Mouse (Mus musculus): Measurements from ENCODE around the gene Abhd6.
"Not testable (repeated sequence)": the region's sequence is repeated elsewhere in the genome, so short reads cannot be mapped to it uniquely, and the experiment has no call there.

Gene Abhd6

DNA sequence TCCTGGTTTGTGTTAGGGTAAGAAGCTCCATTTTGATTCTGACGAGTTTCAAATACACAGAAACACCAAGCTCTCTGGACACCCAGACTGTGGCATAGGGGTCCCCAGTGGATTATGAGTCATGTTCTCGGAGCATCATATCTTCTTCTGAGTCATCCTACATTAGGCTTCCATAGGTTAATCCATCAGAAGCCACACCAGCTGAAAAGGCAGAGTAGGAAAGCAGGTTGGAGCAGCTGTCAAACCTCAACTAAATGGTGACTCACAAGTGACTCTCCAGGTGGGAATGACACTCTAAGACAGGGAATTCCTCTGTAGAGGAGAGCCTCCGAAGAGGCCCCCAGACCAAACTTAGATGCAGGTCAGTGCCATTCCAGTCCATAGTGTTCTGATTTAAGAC lies 3.7 kb upstream of the Abhd6 start:
- no peak for DNase-seq (ENCODE audit: low read depth, low spot score)

DNA sequence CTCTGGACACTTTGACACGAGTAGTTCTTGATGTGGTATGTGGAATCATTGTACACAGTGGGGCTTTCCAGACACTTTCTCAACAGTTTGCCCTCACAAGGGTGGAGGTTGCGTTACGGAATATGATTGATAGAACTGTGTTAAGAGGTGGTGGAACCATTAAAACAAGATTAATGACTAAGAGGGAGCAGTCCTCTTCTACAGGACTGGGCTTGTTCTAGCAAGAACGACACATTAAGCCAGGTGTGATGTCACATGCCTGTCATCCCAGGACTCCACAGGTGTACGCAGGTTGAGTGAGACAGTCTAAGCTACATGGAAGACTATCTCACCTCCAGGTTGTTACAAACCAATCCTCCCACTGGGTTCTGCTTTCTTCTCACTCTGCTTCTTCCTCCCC lies 3.3 kb upstream of the Abhd6 start:
- no peak for DNase-seq (ENCODE audit: low read depth, low spot score)

DNA sequence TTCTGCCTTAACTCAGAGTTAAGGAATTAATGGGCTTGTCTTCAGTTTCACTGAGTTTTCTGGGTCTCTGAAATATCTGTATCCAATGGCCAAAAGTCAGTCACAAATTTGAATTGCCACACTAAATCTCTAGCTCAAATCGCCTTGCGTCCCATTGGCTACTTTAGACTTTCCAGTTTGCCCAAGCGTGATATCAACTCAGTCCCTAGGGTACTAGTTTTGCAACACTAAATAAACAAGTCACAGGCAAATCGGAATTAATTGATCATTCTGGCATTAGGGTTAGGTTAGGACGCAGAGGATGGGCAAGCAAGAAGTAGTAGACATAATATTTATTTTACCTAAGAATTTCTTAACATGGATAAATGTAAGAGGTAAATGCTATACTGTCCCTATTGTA lies 2.5 kb upstream of the Abhd6 start:
- no peak for DNase-seq (ENCODE audit: low read depth, low spot score)

DNA sequence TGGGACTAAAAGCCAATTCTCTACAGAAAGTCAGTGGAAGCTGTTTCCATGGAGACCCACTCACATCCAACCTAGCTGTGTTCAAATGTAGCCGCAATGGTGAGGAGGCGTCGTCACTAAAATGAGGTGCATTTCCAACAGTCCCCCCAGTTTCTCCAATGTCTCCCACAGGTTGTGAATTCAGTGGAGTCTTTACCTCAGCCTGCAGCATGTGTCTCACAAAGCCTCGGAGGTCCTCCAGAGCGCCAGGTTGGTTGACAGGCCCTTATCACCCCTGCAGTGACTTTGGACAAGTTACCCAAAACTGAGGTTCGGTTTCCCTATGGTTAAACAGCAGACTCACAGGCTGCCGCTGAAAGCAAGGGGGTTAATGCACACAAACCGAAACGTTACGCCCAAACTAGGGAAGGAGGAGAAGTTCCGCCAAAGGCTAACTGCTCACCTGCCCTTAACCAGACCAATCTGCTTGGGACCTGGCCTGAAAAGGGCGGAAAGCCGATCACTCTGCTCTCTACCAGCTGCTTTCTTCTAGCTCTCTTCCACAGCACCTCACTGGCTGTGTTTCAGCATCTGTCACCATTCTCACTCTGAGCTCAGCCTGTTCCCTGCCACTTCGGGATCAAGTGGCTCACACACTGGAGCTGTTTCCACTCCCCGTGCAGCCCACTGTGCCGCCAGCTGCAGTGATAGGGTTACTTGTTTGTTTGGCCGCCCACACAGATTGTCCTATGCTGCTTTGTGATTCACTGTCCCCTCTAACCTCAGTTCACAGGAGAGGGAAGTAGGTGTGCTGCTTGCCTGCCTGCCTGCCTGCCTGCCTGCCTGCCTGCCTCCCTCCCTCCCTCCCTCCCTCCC lies 1.6 kb upstream of the Abhd6 start:
- no peak for DNase-seq (ENCODE audit: low read depth, low spot score)

DNA sequence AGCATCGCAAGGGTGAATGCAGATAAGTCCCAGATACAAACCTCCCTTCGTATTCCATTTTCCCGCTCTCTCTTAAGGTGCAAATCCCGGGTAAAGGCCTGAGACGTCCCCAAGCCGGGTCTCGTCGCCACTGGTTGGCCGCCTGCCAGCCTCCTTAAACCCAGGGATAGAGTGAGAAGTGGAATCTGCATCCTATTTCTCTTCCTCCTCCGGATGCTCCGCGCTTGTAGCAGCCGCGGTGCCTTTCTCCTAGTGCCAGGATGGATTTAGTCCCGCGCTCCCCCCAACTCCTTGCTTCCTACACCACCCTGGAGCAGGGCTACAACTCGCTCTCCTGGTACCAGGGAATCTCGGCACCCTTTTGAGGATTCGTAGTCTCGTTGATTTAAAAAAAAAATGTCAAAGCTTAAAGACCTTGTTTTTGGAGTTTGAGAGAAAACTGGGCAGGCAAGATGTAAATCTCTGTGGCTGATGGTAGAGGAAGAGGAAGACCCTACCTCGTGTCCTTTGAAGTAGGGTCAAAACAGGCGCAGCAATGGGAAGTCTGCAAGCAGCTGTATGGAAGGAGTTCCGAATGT lies 480 bp downstream of the Abhd6 start:
- DNase-seq (ENCODE audit: low read depth, low spot score) = no peak

DNA sequence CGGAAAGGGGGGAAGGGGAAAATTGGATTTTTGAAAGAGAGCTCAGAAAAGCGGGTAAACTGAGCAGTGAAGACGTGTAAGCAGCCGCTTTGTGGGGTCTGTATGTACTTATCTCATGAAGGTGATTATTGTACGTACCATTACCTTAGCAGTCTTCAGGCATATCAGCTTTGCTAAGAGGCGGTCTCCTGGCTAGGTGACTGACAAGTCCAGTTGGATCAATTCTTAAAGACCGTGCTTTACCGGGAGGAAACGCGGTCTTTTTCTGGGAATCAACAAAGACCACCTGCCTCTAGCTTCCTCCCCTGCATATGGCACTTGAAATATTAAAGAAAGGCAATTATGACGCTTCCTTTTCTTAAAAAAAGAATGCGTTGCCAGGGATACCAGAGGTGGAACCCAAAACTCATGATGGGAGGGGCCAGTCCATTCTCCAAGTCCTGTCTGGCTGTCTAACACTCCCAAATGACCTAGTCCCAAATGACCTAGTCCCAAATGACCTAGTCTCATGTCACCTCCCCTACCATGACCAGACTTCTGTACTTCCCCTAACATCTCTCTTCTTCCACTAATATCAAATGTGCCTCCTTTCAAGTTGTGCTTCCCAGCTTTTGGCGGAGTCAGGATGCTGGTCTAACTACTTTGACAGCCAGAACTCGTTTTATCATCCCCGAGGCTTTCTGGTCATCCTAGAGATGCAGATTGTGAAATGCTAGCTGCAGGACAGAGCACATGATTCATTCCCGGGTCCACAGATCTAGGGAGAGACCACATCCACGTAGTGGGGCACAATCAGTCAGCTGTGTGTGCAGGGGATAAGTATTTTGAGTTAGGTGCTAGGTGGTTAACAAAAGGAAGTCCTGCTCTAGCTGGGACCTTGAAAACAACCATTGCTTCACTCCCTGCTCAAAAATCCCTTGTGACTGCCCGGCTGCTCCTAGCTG lies 1.3 kb downstream of the Abhd6 start:
- no peak for DNase-seq (ENCODE audit: low read depth, low spot score)

DNA sequence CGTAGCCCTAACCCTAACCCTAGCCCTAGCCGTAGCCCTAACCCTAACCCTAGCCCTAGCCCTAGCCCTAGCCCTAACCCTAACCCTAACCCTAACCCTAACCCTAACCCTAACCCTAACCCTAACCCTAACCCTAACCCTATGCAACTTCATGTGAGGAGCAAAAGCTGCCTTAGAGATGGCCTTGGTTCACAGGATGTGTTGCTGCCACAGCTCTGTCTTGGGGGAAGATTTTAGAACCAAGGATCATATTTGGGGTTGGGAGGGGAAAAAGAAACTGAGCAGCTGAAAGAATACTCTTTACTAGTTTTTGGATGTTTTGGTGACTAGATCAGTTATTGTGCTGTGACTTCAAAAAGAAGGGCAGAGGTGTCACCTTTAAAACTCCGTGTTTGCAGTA lies 3.4 kb downstream of the Abhd6 start:
- not testable (repeated sequence) for DNase-seq (ENCODE audit: low read depth, low spot score)

DNA sequence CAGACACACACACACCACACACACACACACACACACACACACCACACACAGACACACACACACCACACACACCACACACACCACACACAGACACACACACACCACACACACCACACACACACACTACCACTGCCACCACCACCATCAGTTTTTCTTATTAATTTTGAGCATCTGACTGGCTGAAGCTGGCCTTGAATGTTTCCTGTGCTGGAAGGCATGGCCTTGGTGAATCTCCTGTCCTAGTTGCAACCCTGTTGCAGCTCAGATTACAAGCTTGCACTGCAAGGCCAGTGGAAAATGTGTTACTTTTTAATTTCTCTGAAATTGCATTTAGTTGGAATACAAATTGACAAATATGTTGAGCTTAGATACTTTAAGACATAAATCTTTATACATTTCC lies 4.4 kb downstream of the Abhd6 start:
- no peak for DNase-seq (ENCODE audit: low read depth, low spot score)

DNA sequence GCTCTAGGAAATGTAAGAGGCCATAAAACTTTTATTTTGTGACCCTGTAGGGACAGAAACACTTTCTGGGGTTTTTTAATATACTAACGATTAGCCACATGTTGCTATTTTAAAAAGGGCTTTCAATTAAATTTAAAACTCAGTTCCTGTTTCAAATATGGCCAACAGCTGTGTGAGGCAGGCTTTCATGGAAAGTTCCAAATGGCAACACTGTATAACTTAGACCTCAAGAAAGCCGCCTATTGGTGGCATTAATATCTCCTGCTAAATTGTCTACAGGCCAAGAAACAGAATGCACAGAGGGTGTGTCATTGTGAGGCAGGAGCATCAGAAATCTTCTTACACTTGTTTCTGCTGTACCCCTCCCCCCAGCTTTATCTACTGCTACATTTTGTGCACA lies 4.8 kb downstream of the Abhd6 start:
- no peak for DNase-seq (ENCODE audit: low read depth, low spot score)

DNA sequence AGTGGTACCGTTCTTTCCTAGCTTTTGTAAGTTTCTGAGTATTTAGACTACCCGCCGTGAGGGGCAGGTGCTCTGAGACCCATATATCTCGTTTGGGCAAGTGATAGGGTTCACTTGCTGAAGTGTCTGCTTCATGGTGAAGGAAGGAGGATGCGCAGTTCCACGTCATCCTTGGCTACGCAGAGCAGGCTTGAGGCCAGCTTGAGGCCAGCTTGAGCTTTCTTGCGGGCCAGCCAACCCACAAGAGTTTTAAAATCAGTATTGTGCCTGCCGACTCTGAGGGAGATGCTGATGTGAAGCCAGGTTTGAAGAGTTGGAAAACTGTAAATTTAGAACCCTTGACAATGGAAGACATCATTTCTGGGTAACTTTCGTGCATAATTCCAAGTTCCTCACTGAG lies 5.2 kb downstream of the Abhd6 start:
- no peak for DNase-seq (ENCODE audit: low read depth, low spot score)

DNA sequence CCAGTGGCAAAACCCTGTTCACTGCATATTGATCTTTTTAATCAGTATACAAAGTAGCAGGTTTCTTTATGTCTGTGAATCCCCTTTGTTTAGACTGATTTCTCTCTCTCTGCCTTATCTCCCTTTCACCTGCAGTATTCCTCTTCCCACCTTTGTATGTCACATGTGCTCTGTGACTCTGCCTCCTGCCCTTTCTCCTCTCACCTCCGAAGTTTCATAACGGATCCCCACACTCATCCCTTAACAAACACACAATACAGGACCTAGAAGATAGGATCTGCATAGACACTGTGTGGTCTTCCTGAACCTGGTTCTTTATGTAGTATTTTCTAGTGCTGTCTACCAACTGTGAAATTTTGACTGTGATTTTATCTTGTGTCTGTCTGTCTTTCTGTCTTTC lies 8.6 kb downstream of the Abhd6 start:
- no peak for DNase-seq (ENCODE audit: low read depth, low spot score)

DNA sequence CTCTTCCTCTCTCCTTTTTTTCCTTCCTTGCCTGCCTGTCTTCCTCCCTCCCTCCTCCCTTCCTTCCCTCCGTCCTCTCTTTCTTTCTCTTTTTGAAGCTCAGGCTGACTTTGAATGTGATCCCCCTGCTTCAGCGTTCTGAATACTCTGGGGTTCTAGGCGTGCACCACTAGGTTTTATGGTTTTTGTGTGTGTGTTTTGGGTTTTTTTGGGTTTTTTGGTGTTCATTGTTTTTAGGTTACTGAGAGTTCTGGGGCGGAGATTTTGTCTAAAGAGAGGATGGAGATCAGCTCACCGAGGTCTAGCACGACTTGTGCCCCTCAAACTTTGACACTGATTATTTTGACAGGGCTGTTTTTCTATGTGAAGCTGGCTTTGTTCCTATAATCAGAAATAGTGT lies 9.2 kb downstream of the Abhd6 start:
- no peak for DNase-seq (ENCODE audit: low read depth, low spot score)

DNA sequence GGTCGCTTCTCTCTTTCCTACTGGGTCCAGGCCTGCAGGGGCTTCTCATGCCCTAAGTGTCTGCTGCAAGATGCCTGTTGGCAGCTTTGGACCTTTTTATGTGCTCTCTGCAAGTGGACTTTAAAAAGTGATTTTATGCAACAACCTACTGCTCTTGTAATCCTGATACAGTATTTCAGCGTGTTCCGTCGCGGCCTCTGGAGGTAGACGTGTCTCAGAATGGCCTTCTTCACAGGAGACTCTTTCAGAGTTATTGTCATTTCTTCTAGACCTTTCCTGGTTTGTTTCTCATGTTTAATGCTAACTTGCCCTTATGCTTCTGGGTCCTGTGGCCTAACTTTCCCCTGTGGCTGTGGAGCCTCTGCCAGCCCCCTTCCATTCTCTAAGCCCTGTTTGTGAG lies 13.1 kb downstream of the Abhd6 start:
- DNase-seq (ENCODE audit: low read depth, low spot score) = no peak

DNA sequence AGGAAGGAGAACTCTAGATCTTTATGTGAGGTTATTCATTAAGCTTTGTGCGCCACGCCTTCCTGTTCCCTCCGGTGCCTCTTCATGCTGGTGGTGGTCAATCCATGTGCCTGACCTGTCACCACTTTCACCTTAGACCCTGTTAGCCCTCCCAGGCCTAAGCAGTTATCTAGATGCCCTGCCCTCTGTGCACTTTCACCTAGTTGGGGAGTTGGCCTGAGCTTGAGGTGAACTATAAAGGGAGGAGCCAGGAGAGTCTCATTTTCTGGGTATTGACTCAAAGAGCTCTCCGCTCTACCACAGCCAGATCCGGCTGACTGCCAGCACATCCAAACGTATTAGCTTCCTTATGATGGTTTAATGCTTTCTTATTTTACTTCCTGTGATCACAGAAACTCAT lies 13.6 kb downstream of the Abhd6 start:
- no peak for DNase-seq (ENCODE audit: low read depth, low spot score)

DNA sequence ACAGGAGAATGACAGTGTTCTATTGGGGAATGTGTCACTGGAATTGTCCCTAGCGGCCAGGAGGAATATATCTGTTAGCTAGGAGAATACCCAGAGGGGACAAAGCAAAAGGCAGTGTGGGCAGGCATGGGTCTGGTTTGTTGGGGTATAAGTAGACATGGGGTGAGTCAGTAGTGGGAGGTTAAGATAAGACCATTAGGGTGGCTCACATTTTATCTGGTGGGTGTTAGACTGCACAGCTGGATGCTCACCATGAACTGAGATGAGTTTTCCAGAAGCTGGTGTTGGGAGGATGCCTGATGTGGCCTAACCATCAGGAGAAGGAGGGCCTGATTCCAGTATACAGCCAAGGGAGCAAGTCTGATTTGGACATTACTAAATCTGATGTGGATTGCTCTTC lies 14.2 kb downstream of the Abhd6 start:
- DNase-seq (ENCODE audit: low read depth, low spot score) = no peak

DNA sequence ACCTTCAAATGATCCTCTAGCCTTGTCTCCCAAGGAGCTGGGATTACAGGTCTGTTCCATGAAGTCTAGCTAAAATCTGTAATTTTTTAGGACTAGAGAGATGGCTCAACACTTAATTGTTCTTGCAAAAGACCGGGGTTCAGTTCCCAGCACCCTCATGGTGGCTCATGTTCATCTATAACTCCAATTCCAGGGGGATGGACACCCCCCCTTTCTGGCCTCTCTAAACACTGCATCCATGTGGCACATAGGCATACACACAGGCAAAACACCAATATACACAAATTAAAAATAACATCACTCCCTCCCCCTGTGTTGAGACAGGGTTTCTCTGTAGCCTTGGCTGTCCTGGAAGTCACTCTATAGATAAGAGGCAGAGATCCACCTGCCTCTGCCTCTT lies 17.3 kb downstream of the Abhd6 start:
- no peak for DNase-seq (ENCODE audit: low read depth, low spot score)

DNA sequence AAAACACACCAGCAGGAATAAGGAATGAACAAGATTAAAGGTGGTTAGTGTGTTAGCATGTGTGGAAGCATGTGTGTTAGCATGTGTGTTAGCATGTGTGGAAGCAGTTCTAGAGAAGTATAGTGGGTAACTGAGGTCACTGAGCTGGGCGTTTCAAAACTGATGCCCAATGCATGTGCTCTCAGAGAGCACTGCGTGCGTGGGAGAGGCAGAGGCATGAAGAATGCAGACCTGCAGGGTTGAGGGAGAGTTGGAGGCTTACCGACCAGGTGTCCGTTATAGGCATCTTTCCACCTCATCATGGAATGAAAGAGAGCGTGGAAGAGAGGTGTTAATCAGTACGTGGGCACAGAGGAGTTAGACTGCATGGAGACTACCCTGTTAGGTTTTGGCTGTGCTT lies 17.8 kb downstream of the Abhd6 start:
- no peak for DNase-seq (ENCODE audit: low read depth, low spot score)

DNA sequence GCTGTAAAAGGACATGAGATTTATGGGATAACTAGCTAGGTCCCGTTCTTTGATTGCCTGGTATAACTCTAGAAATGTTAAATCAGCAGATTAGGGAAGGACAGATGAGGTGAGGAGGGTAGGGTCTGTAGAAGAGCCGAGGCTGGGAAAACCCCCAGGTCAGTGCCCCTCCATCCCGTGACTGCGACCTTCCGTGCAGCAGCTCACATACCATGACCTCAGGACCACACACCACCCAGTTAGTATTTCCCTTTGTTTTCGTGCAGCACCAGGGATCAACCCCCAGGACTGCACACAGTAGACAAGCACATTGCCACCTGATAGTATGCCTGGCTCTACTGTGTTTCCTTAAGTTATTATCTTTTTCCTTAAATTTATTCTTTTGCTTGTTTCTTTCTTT lies 21.8 kb downstream of the Abhd6 start:
- no peak for DNase-seq (ENCODE audit: low read depth, low spot score)

DNA sequence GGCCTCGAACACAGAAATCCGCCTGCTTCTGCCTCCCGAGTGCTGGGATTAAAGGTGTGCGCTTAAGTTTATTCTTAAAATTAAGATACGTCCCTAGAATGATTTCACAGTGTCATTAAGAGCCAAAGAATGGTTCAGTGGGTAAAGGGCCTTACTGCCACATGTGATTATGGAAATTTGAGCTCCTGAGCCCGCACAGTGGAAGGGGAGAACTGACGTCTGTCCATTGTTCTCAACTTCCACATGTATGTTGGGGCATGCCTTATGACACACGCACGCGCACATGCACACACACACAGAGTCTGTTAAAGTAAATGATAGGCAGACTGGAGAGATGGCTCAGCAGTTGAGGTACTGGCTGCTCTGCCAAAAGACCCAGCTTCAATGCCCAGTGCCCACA lies 22.2 kb downstream of the Abhd6 start:
- no peak for DNase-seq (ENCODE audit: low read depth, low spot score)

DNA sequence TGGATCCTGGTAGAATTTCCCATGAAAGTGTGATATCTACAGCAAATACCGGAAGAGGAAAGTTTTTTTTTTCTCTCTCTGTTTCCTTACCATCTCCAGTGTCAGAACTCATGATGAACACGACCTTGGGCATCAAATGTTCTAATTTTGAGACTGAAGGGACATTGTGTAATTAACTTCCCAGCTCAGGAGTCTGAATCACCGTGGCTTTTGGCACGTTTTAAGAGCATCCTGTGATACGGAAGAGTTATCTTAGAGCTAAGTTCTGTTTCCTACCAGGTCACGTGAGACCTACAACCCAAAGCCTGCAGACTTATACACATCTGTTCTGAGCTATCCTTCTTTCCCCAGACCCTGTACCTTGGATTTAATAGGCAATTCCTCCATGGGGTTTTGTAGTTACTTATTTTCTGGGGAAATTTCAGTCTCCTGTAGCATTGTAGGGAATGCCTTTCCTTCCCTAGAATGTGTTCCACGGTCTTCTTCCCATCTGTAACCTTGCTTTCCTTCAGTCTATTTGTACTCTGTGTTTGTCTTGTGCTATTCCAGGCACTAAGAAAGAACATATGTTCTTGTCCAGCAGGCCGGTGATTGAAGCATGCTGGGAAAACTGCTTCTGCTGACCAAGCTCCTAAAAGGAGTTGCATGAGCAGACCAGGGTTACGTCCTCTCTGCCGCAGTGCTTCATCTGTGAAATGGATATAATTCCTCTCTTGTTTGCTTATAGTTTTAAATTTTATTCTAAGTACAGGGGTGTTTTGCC lies 24.2 kb downstream of the Abhd6 start:
- DNase-seq (ENCODE audit: low read depth, low spot score) = no peak

DNA sequence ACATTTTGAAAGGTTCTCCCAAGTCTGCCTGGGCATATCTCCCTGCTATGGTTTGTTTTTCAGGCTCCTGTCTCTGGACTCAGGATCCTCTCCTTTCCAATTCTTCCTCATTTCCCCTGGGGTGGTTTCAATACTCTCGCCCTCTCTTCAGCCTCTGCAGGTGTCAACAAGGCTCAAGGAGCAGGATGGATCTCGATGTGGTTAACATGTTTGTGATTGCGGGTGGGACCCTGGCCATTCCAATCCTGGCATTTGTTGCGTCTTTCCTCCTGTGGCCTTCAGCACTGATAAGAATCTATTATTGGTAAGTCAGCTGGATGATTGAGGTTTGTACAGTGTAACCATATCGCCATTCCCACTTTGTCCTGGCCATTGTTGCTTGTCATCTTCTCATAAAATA lies 25.4 kb downstream of the Abhd6 start:
- no peak for DNase-seq (ENCODE audit: low read depth, low spot score)

DNA sequence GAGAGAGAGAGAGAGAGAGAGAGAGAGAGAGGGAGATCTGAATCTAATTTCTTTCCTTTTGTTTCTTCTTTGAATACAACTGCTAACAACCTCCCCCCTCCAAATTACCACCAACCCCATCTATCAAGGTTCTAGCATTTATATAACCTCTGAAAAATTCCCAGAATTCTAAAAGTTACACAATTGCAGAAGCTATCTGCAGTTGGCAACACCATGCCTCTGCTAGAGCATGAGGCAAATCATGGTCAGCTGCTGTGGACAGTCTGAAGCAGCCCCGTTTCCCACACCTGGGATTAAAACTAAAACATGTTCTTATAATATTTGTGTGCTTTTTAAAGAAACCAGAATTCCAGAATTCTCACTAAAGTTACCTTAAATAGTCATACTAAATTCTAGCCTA lies 27.1 kb downstream of the Abhd6 start:
- no peak for DNase-seq (ENCODE audit: low read depth, low spot score)

All from WW6 (cell line).